Mouse (Mus musculus): ENCODE results near the gene Pttg1ip.

Pttg1ip gene

GRCm38 (mm10) chr10:77608589-77608988 lies 27.1 kb downstream of the Pttg1ip start:
- no peak for DNase-seq

- no peak for DNase-seq
These were observed 28.9 kb downstream of the Pttg1ip start for GRCm38 (mm10) chr10:77610221-77610961.

- no peak for DNase-seq
These were observed 31.9 kb downstream of the Pttg1ip start for GRCm38 (mm10) chr10:77613409-77613808.

- DNase-seq: no peak
These were observed 34.1 kb downstream of the Pttg1ip start for GRCm38 (mm10) chr10:77615647-77616046.

GRCm38 (mm10) chr10:77616166-77616565 lies 34.6 kb downstream of the Pttg1ip start:
- DNase-seq: no peak

- no peak for DNase-seq
These were observed 35.4 kb downstream of the Pttg1ip start for GRCm38 (mm10) chr10:77616926-77617325.

GRCm38 (mm10) chr10:77621546-77621945 lies 40.0 kb downstream of the Pttg1ip start:
- DNase-seq: no peak

- DNase-seq: peak; percentile 96 to 97
These were observed 40.8 kb downstream of the Pttg1ip start, which contains the start of gene Ube2g2 for GRCm38 (mm10) chr10:77622055-77622988. Gene Ube2g2 (plus strand): TSS chr10:77622275.

- DNase-seq: peak; percentile 19 to 23
These were observed 41.6 kb downstream of the Pttg1ip start for GRCm38 (mm10) chr10:77623069-77623492.

GRCm38 (mm10) chr10:77623639-77624400 lies 42.3 kb downstream of the Pttg1ip start:
- DNase-seq: no peak

- DNase-seq: no peak
These were observed 43.1 kb downstream of the Pttg1ip start for GRCm38 (mm10) chr10:77624570-77624995.

GRCm38 (mm10) chr10:77626036-77626435 lies 44.5 kb downstream of the Pttg1ip start:
- DNase-seq: no peak

- DNase-seq: no peak
These were observed 45.1 kb downstream of the Pttg1ip start for GRCm38 (mm10) chr10:77626591-77626990.

GRCm38 (mm10) chr10:77627497-77627896 lies 46.0 kb downstream of the Pttg1ip start:
- DNase-seq: peak; percentile 89 to 90

GRCm38 (mm10) chr10:77629163-77629562 lies 47.6 kb downstream of the Pttg1ip start:
- no peak for DNase-seq

- peak; percentile 31 to 36 for DNase-seq
These were observed 48.5 kb downstream of the Pttg1ip start for GRCm38 (mm10) chr10:77629970-77630369.

GRCm38 (mm10) chr10:77634016-77634415 lies 52.5 kb downstream of the Pttg1ip start:
- DNase-seq: peak; percentile 53 to 64

- peak; percentile 20 to 21 for DNase-seq
These were observed 53.1 kb downstream of the Pttg1ip start for GRCm38 (mm10) chr10:77634452-77635231.

GRCm38 (mm10) chr10:77636234-77636922 lies 54.9 kb downstream of the Pttg1ip start:
- no peak for DNase-seq

- no peak for DNase-seq
These were observed 57.4 kb downstream of the Pttg1ip start for GRCm38 (mm10) chr10:77638956-77639355.

GRCm38 (mm10) chr10:77643160-77643559 lies 61.6 kb downstream of the Pttg1ip start:
- no peak for DNase-seq
